Mouse (Mus musculus) thymus, adult 2 months (tissue): Measurements from ENCODE around the gene Tmem52b.

Experiments used
- CTCF ChIP-seq: fragments of 200-500 bp; IDR thresholded peaks from 2 replicates; pipeline ENCODE4 v1.5.1; 2012; ENCODE audit warnings: mild to moderate bottlenecking, control low read depth, low read length, moderate library complexity, borderline replicate concordance; ENCODE audit not compliant: control insufficient read depth, poor library complexity, insufficient read depth; ENCODE audit errors: extremely low read depth
- POLR2A ChIP-seq: fragments of 200-500 bp; IDR thresholded peaks from 2 replicates; pipeline ENCODE4 v1.6.1; 2012; ENCODE audit warnings: mild to moderate bottlenecking, low read length, control low read depth, moderate library complexity; ENCODE audit not compliant: control insufficient read depth, poor library complexity, insufficient read depth; ENCODE audit errors: extremely low read depth

GRCm38 (mm10) chr6:129532556-129532941 is 20.2 kb downstream of the Tmem52b start:
- TF ChIP-seq POLR2A, result no peak
- TF ChIP-seq CTCF, result no peak
